Mouse (Mus musculus) limb, embryonic 14.5 days (tissue): ENCODE results near the gene Exoc6b. TPM values are rescaled to one million over a fixed set of nuclear protein-coding genes. Genes with fewer than 3 reads are reported as not detected.

Experiments used
- ATAC-seq: fragments of 200-750 bp; cut with Nextera tagmentation; 2 replicates; pipeline ENCODE4 v1.8.0; 2017; ENCODE audit warnings: low read depth, moderate number of reproducible peaks, moderate TSS enrichment; ENCODE audit not compliant: low FRiP score
- DNase-seq: peaks from one replicate; pipeline ENCODE4 v3.0.0-alpha.2; 2015; ENCODE audit warnings: low spot score
- H3K27ac ChIP-seq: fragments of 300-500 bp; sonication (generic); replicated peaks from 2 replicates; pipeline ENCODE4 v1.5.1; 2014; ENCODE audit warnings: low read depth, mild to moderate bottlenecking, low read length, moderate library complexity, mixed read lengths
- H3K27me3 ChIP-seq: fragments of 300-500 bp; sonication (generic); 2 replicates; pipeline ENCODE4 v1.6.1; 2014; ENCODE audit warnings: low read length, mixed read lengths; ENCODE audit not compliant: control insufficient read depth, insufficient read depth
- H3K36me3 ChIP-seq: fragments of 300-500 bp; sonication (generic); 2 replicates; pipeline ENCODE4 v1.6.1; 2014; ENCODE audit warnings: mild to moderate bottlenecking, low read length, moderate library complexity, mixed read lengths; ENCODE audit not compliant: control insufficient read depth, insufficient read depth
- H3K4me1 ChIP-seq: fragments of 300-500 bp; sonication (generic); 2 replicates; pipeline ENCODE4 v1.6.1; 2014; ENCODE audit warnings: antibody characterized with exemption, low read length, mixed read lengths; ENCODE audit not compliant: control insufficient read depth, insufficient read depth
- H3K4me2 ChIP-seq: fragments of 300-500 bp; sonication (generic); replicated peaks from 2 replicates; pipeline ENCODE4 v1.6.1; 2014; ENCODE audit warnings: low read depth, mild to moderate bottlenecking, low read length, moderate library complexity; ENCODE audit not compliant: severe bottlenecking
- H3K4me3 ChIP-seq: fragments of 300-500 bp; sonication (generic); replicated peaks from 2 replicates; pipeline ENCODE4 v1.5.1; 2014; ENCODE audit warnings: low read length
- H3K9ac ChIP-seq: fragments of 300-500 bp; sonication (generic); 2 replicates; pipeline ENCODE4 v1.6.1; 2014; ENCODE audit warnings: mild to moderate bottlenecking, low read depth, low read length, moderate library complexity; ENCODE audit not compliant: severe bottlenecking
- H3K9me3 ChIP-seq: fragments of 300-500 bp; sonication (generic); 2 replicates; pipeline ENCODE4 v1.6.1; 2016; ENCODE audit warnings: low read length; ENCODE audit not compliant: control insufficient read depth
- POLR2A ChIP-seq: fragments of 200-500 bp; IDR thresholded peaks from 2 replicates; pipeline ENCODE4 v1.8.0; 2012; ENCODE audit warnings: inconsistent platforms, mild to moderate bottlenecking, moderate library complexity, borderline replicate concordance; ENCODE audit not compliant: insufficient read depth, insufficient read length; ENCODE audit errors: extremely low read depth
- WGBS: fragments of 180-500 bp; shearing (Covaris S2); extraction: QIAGEN DNeasy Blood & Tissue Kit; methylation state at CpG from one replicate; pipeline ENCODE4 v1.1.7; 2014; 5-methylcytosine and 5-hydroxymethylcytosine counted together
- polyA plus RNA-seq, 2 experiments: library from polyadenylated mRNA; depleted of rRNA in 1 of 2; stranded (reverse) in 1 of 2; unstranded in 1 of 2; fragments of >200 nt; fragmentation: Nextera tagmentation in 1 of 2; extraction: Ambion mirVana in 1 of 2; gene quantifications; 2 replicates each; pipeline versions ENCODE4 v1.2.1 to v1.2.3; 2012 to 2014

Exoc6b gene
- polyA plus RNA-seq, 2 experiments, result 16.1 to 40.7 TPM

DNA sequence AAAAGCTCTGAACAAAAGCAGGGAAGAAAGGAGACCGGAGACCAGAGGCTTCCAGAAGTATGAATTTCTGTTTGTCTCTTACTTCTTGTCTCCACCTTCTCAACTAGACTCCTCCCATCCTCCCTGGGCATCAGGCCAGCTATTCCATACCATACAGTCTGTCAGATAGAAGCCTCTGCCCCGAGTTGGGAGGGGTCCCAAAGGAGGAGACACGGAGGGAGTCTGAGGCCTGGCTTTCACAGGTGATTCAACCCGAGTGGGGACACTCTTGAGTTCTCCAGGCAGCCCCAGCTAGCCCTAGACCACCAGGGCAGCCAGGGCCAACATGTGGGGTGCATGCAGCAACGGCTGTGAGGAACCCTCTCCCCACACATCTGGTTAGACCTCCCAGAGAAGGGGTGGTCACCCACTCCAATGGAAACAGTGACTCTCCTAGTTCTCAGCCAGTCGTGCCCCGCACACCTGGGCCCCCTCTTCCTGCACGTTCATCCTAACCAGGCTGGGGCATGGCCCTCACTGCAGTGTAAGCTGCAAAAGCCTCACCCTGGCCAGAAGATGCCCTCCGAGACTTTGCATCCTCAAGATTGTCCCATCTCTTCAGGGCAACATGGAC is 487.4 kb downstream of the Exoc6b start:
- H3K4me1 ChIP-seq, result peaks cover 62% of the 10 kb centered on the region
- H3K27ac ChIP-seq, result 0 out of 2 replicates have a peak overlapping the region, but pooled peaks have one; percentile 13
- H3K36me3 ChIP-seq, result peaks cover 24% of the 10 kb centered on the region
- DNase-seq, result peak; percentile 19
- no peak overlapping the region for H3K4me3 ChIP-seq
- peaks cover 9% of the 10 kb centered on the region; the same call in 1 of the 2 replicates for H3K27me3 ChIP-seq
- TF ChIP-seq POLR2A, result no peak
- H3K4me2 ChIP-seq, result peak overlapping the region; percentile 87; the same call in 1 of the 2 replicates
- 48% methylated on average over 9 of the region's 9 CpGs for WGBS
- no peaks in the 10 kb centered on the region for H3K9me3 ChIP-seq
- ATAC-seq, result no peak
- H3K9ac ChIP-seq, result no peak overlapping the region

DNA sequence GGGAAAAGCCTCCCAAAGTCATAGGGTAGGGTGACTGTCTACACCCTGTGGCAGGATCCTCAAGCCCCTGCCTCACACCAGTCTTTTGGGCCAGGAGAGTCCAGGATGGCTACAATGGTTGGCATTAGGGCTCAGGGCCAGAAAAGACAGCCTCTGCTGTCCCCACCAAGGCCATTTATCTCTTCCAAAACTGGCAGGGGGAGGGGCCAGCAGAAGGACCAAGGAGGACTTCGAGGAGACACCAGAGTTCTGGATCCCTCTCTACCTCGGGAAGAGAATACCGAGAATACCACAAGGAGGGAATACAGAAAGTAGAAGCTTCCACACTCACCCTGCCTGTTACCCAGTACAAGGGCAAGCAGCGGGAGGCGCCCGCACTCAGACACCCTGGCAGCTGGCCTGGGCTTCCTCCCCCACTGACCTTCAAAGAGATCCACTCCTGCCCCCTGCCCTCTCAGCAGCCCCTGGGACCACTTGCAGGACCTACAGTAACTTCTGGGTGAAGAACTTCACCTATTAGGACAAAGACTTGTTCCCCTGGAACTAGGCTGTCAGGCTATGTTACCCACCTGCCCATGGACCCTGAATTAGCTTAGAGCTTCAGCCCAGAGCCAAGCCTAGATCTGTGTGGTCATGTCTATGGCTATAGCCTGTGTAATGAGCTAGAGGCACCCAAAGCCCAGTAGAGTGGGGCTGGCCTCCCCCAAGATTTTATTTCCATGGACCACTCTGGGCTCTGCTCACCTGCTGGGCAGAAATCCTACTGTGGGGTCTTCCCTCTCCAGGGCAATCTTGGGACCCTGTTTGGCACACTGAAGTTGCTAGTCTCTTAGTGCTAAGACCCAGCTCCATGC is 488.1 kb downstream of the Exoc6b start:
- no peaks in the 10 kb centered on the region for H3K9me3 ChIP-seq
- H3K4me1 ChIP-seq, result peaks cover 62% of the 10 kb centered on the region
- peak overlapping the region; percentile 87; the same call in 1 of the 2 replicates for H3K4me2 ChIP-seq
- ATAC-seq, result no peak
- 0 out of 2 replicates have a peak, but pooled peaks cover 6% of the 10 kb centered on the region for H3K27me3 ChIP-seq
- no peak overlapping the region for H3K4me3 ChIP-seq
- 60% methylated on average over 6 of the region's 6 CpGs for WGBS
- peaks cover 31% of the 10 kb centered on the region for H3K36me3 ChIP-seq
- H3K27ac ChIP-seq, result no peak overlapping the region
- no peak for TF ChIP-seq POLR2A
- no peak for DNase-seq
- H3K9ac ChIP-seq, result no peak overlapping the region

DNA sequence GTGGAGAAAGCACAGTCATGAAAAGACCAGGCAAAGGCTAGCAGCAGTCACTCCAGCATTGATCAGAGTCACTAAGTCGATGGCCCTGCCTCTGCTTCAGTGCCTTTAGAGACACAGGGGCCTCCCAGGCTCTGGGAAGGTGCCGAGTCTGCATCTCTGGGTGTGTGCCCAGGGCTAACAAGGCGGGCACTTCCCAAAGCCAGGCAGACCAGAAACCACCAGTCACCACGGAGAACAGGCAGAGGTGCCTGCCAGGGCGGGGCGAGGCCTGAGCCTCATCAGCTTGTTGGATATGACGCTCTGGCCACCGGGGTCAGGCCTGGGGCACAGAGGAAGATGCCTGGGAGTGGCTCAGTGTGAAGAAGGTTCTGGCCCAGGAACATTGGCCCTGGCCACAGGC is 489.8 kb downstream of the Exoc6b start:
- no peak for TF ChIP-seq POLR2A
- no peaks in the 10 kb centered on the region for H3K9me3 ChIP-seq
- no peak overlapping the region for H3K4me2 ChIP-seq
- no peak overlapping the region for H3K4me3 ChIP-seq
- H3K36me3 ChIP-seq, result peaks cover 48% of the 10 kb centered on the region
- no peak for DNase-seq
- H3K9ac ChIP-seq, result no peak overlapping the region
- no peak overlapping the region for H3K27ac ChIP-seq
- 0 out of 2 replicates have a peak, but pooled peaks cover 6% of the 10 kb centered on the region for H3K27me3 ChIP-seq
- no peak for ATAC-seq
- H3K4me1 ChIP-seq, result peaks cover 55% of the 10 kb centered on the region
- WGBS, result 48% methylated on average over 8 of the region's 8 CpGs

DNA sequence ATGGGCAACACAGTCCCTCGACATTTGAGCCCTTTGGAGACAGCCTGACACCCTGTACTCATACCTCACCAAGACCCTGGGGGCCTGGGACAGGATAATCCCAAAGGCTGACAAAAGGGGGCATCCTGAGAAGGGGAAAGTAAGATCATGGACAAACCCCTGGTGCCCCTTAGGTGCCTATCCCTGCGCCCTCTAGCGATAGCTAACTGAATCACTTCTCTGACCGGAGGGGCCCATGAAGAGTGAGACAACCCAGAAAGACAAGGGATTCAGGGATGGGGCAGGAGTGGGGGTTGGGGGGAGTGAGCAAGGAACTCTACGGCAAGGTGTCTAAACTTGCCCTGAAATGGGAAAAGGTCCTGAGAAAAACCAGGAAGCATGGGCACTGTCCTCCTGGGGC is 490.4 kb downstream of the Exoc6b start:
- ATAC-seq, result no peak
- Histone ChIP-seq H3K4me3 (no peak overlapping the region), H3K36me3 (peaks cover 54% of the 10 kb centered on the region), H3K27me3 (0 out of 2 replicates have a peak, but pooled peaks cover 4% of the 10 kb centered on the region), H3K4me1 (peaks cover 54% of the 10 kb centered on the region), H3K9ac (no peak overlapping the region), H3K9me3 (no peaks in the 10 kb centered on the region), H3K27ac (no peak overlapping the region), H3K4me2 (no peak overlapping the region)
- WGBS, result 19% methylated on average over 5 of the region's 5 CpGs
- DNase-seq, result peak; percentile 48
- no peak for TF ChIP-seq POLR2A

DNA sequence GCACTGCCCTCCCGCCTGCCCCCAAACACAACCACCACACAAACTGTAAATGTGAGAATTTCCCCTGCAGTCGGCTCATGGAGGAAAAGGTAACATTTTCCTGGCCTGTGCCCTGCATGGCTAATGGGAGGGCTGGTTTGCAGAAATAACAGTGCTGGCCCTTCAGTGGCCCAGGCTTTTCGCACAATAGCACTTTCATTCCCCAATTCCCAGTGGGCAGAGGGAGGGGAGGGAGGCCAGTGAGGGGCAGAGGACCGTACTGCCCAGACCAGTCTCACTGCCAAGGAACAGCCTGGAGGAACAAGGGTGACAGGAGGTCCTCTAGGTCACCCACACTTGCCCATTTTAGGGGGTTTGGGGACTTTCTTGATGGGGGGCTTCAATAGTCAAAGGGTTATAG is 491.4 kb downstream of the Exoc6b start:
- no peaks in the 10 kb centered on the region for H3K27me3 ChIP-seq
- ATAC-seq (no peak), DNase-seq (peak; percentile 25)
- no peak overlapping the region for H3K27ac ChIP-seq
- no peak overlapping the region for H3K9ac ChIP-seq
- no peaks in the 10 kb centered on the region for H3K9me3 ChIP-seq
- WGBS, result 60% methylated on average over 4 of the region's 4 CpGs
- H3K4me1 ChIP-seq, result peaks cover 45% of the 10 kb centered on the region
- no peak overlapping the region for H3K4me3 ChIP-seq
- no peak for TF ChIP-seq POLR2A
- H3K4me2 ChIP-seq, result no peak overlapping the region
- H3K36me3 ChIP-seq, result peaks cover 63% of the 10 kb centered on the region
